In genomic region chr2:154426905-154427852, GRCm38 (mm10) we compare ENCODE assay signal across 8 mouse cellular contexts. TPM values are rescaled to one million over a fixed set of nuclear protein-coding genes. Genes with fewer than 3 reads are reported as not detected.
DNase-seq lines count a peak whose midpoint lies in the region; ATAC-seq and TF ChIP-seq lines count a peak whose summit lies in the region.

No protein-coding gene starts in this region.

- WGBS in lung, adult 2 months: 51% methylated on average over 11 of the region's 11 CpGs
- 43% methylated on average over 11 of the region's 11 CpGs for WGBS in embryonic facial prominence, embryonic 15.5 days
- 24% methylated on average over 11 of the region's 11 CpGs for WGBS in limb, embryonic 10.5 days
- WGBS in olfactory bulb, adult 2 months: 77% methylated on average over 11 of the region's 11 CpGs

- no peaks in the 10 kb centered on the region for H3K36me3 ChIP-seq in embryonic facial prominence, embryonic 15.5 days
- no peaks in the 10 kb centered on the region for H3K36me3 ChIP-seq in limb, embryonic 10.5 days

- peak overlapping the region; percentile 73 for H3K4me2 ChIP-seq in embryonic facial prominence, embryonic 15.5 days (replicated peaks)

- DNase-seq in lung, adult 2 months: no peak
- DNase-seq in lung, postnatal 4 days: no peak
- DNase-seq in limb, embryonic 10.5 days (ENCODE audit: low spot score): peak; percentile 31
- no peak for DNase-seq in urinary bladder, adult 18-20 months (ENCODE audit: low spot score in 2 of 2)
- no peak for DNase-seq in B cell, adult 2 months
- DNase-seq in adrenal gland, adult (ENCODE audit: inconsistent age in 2 of 2, low spot score in 1 of 2): no peak

- peaks cover 3% of the 10 kb centered on the region; the same call in 1 of the 2 replicates for H3K27me3 ChIP-seq in embryonic facial prominence, embryonic 15.5 days
- peaks cover 42% of the 10 kb centered on the region for H3K27me3 ChIP-seq in limb, embryonic 10.5 days (ENCODE audit: low read depth, poor library complexity, severe bottlenecking)

- H3K9ac ChIP-seq in embryonic facial prominence, embryonic 15.5 days: 0 out of 2 replicates have a peak overlapping the region, but pooled peaks have one; percentile 37

- no peaks in the 10 kb centered on the region for H3K9me3 ChIP-seq in embryonic facial prominence, embryonic 15.5 days (replicated peaks)
- no peaks in the 10 kb centered on the region for H3K9me3 ChIP-seq in limb, embryonic 10.5 days (replicated peaks)

- TF ChIP-seq CTCF in lung, adult 2 months (IDR thresholded peaks at IDR 0.05; ENCODE audit: insufficient read depth, low read length): no peak
- TF ChIP-seq CTCF in olfactory bulb, adult 2 months (IDR thresholded peaks at IDR 0.05; ENCODE audit: insufficient read depth, low read depth, low read length): no peak

- peaks cover 3% of the 10 kb centered on the region for H3K4me1 ChIP-seq in lung, adult 2 months (ENCODE audit: control insufficient read depth, insufficient read depth, low read length)
- peaks cover 23% of the 10 kb centered on the region for H3K4me1 ChIP-seq in embryonic facial prominence, embryonic 15.5 days
- peaks cover 19% of the 10 kb centered on the region for H3K4me1 ChIP-seq in limb, embryonic 10.5 days
- peaks cover 10% of the 10 kb centered on the region; the same call in 1 of the 2 replicates for H3K4me1 ChIP-seq in olfactory bulb, adult 2 months (ENCODE audit: control insufficient read depth, insufficient read depth, low read length)

- peak overlapping the region; percentile 79 for H3K27ac ChIP-seq in embryonic facial prominence, embryonic 15.5 days (replicated peaks)
- H3K27ac ChIP-seq in limb, embryonic 10.5 days: peak overlapping the region; percentile 88
- H3K27ac ChIP-seq in olfactory bulb, adult 2 months (ENCODE audit: insufficient read depth, low read depth, low read length): no peak overlapping the region

- no peak for ATAC-seq in embryonic facial prominence, embryonic 15.5 days (ENCODE audit: insufficient number of reproducible peaks, low FRiP score, low TSS enrichment, low read depth)

- no peak for TF ChIP-seq POLR2A in lung, adult 2 months (IDR thresholded peaks at IDR 0.05; ENCODE audit: borderline replicate concordance, extremely low read depth, low read depth, low read length)
- no peak for TF ChIP-seq POLR2A in olfactory bulb, adult 2 months (IDR thresholded peaks at IDR 0.05; ENCODE audit: insufficient read depth, low read depth, low read length)

- peak overlapping the region; percentile 27 for H3K4me3 ChIP-seq in lung, adult 2 months (replicated peaks; ENCODE audit: extremely low read depth, low read depth, low read length)
- H3K4me3 ChIP-seq in embryonic facial prominence, embryonic 15.5 days (replicated peaks): peak overlapping the region; percentile 45
- peak overlapping the region; percentile 59 for H3K4me3 ChIP-seq in limb, embryonic 10.5 days
- peak overlapping the region; percentile 30 for H3K4me3 ChIP-seq in olfactory bulb, adult 2 months (ENCODE audit: insufficient read depth, low read depth, low read length)

RNA-seq across cellular contexts. Expression of gene Cbfa2t2, which starts 9.1 kb away (rescaled TPM):
- polyA plus RNA-seq in lung, adult 2 months (2012; rRNA removed): 8.8 and 12.7 TPM in 2 replicates
- 40.9 and 43.6 TPM in 2 replicates for polyA plus RNA-seq in embryonic facial prominence, embryonic 15.5 days (2015; fragmentation: Nextera tagmentation; extraction: Ambion mirVana)
- 54.0 and 59.2 TPM in 2 replicates for polyA plus RNA-seq in limb, embryonic 10.5 days (2016; fragmentation: Nextera tagmentation; extraction: Ambion mirVana)
- polyA plus RNA-seq in olfactory bulb, adult 2 months (2012; ENCODE audit: insufficient read depth, insufficient read length, low replicate concordance, missing spikeins): not detected in 2 replicates

RNA-seq across cellular contexts. Expression of gene Snta1, which starts 19.3 kb away (rescaled TPM):
- polyA plus RNA-seq in lung, adult 2 months (2012; rRNA removed): 22.5 and 24.1 TPM in 2 replicates
- polyA plus RNA-seq in embryonic facial prominence, embryonic 15.5 days (2015; fragmentation: Nextera tagmentation; extraction: Ambion mirVana): 12.1 and 12.8 TPM in 2 replicates
- 2.8 and 3.2 TPM in 2 replicates for polyA plus RNA-seq in limb, embryonic 10.5 days (2016; fragmentation: Nextera tagmentation; extraction: Ambion mirVana)
- polyA plus RNA-seq in olfactory bulb, adult 2 months (2012; ENCODE audit: insufficient read depth, insufficient read length, low replicate concordance, missing spikeins): not detected in 2 replicates

RNA-seq across cellular contexts. Expression of gene Cdk5rap1, which starts 54.4 kb away (rescaled TPM):
- polyA plus RNA-seq in lung, adult 2 months (2012; rRNA removed): 6.6 and 9.5 TPM in 2 replicates
- polyA plus RNA-seq in embryonic facial prominence, embryonic 15.5 days (2015; fragmentation: Nextera tagmentation; extraction: Ambion mirVana): 20.1 and 21.1 TPM in 2 replicates
- 15.6 and 20.6 TPM in 2 replicates for polyA plus RNA-seq in limb, embryonic 10.5 days (2016; fragmentation: Nextera tagmentation; extraction: Ambion mirVana)
- not detected in 2 replicates for polyA plus RNA-seq in olfactory bulb, adult 2 months (2012; ENCODE audit: insufficient read depth, insufficient read length, low replicate concordance, missing spikeins)
